Mouse (Mus musculus) frontal cortex, postnatal 10 days (tissue): ENCODE measurements around the gene Olfr913.

ENCODE experiments used
- DNase-seq, 2 experiments: peaks; one replicate each; pipeline ENCODE4 v3.0.0; 2022; ENCODE audit warnings: low spot score in 2 of 2, mixed read lengths in 1 of 2

Olfr913 gene

GRCm38 (mm10) chr9:38592459-38592858 is at the start of gene Olfr913:
Gene Olfr913 (plus strand): TSS chr9:38592759.
- no peak for DNase-seq

- DNase-seq, result no peak
Measured at GRCm38 (mm10) chr9:38579878-38580277, 12.7 kb upstream of the Olfr913 start, which contains the start of gene Olfr912. Gene Olfr912 (plus strand): TSS chr9:38580178.

- no peak for DNase-seq
Measured at GRCm38 (mm10) chr9:38591056-38591455, 1.5 kb upstream of the Olfr913 start.

- DNase-seq, result no peak
Measured at GRCm38 (mm10) chr9:38604802-38605201, 12.2 kb downstream of the Olfr913 start, which contains the start of gene Olfr914. Gene Olfr914 (plus strand): TSS chr9:38605102.

- DNase-seq, result no peak
Measured at GRCm38 (mm10) chr9:38632406-38632805, 39.8 kb downstream of the Olfr913 start.
